Mouse (Mus musculus) bone marrow macrophage, adult 2 months (primary cell): ENCODE measurements around the gene Pip4k2c.

Experiments
- CTCF ChIP-seq: IDR thresholded peaks from 2 replicates; pipeline ENCODE4 v1.5.1; 2012; ENCODE audit warnings: low read depth, mild to moderate bottlenecking, low read length, moderate library complexity
- POLR2A ChIP-seq: IDR thresholded peaks from 2 replicates; pipeline ENCODE4 v1.6.1; 2012; ENCODE audit warnings: mild to moderate bottlenecking, low read depth, low read length, borderline replicate concordance

- TF ChIP-seq CTCF: no peak
- TF ChIP-seq POLR2A: no peak
Observed at GRCm38 (mm10) chr10:127167614-127168192, 43.7 kb downstream of the Pip4k2c start.
